Mouse (Mus musculus): ENCODE data around the gene Smcr8. TPM values are rescaled to one million over a fixed set of nuclear protein-coding genes. Genes with fewer than 3 reads are reported as not detected.
"Not testable (repeated sequence)": the region's sequence is repeated elsewhere in the genome, so short reads cannot be mapped to it uniquely, and the experiment has no call there.

The Smcr8 gene
- total RNA-seq, 2 experiments from 2014 or later, result 12.6 to 19.2 TPM

GRCm38 (mm10) chr11:60776107-60776828, 1.1 kb upstream of the Smcr8 start:
- DNase-seq, result no peak
- intact Hi-C loops (cut with DNase I), result loop anchor here (5.0 kb wide), 2 partner anchors 44 to 79 kb away; partner anchors contain the start of gene Llgl1

- intact Hi-C loops (cut with DNase I), result loop anchor here (5.0 kb wide), 2 partner anchors 46 to 81 kb away; partner anchors contain the start of gene Llgl1
Measured at GRCm38 (mm10) chr11:60777801-60778370, 562 bp downstream of the Smcr8 start.

GRCm38 (mm10) chr11:60779673-60780189, 2.4 kb downstream of the Smcr8 start:
- intact Hi-C loops (cut with DNase I), result loop anchor here (5.0 kb wide), 2 partner anchors 47 to 82 kb away; partner anchors contain the start of gene Llgl1
- DNase-seq, result no peak

More at GRCm38 (mm10) chr11:60777801-60778370, 562 bp downstream of the Smcr8 start:
- no peak for DNase-seq

- intact Hi-C loops (cut with DNase I), result no loop called here
- DNase-seq, result no peak
Measured at GRCm38 (mm10) chr11:60784179-60784922, 7.0 kb downstream of the Smcr8 start.

GRCm38 (mm10) chr11:60787595-60787994, 10.3 kb downstream of the Smcr8 start:
- intact Hi-C loops (cut with DNase I), result no loop called here
- peak; percentile 26 to 35 for DNase-seq

GRCm38 (mm10) chr11:60790472-60790871, 13.1 kb downstream of the Smcr8 start:
- DNase-seq, result no peak
- intact Hi-C loops (cut with DNase I), result no loop called here

GRCm38 (mm10) chr11:60796342-60796741, 19.0 kb downstream of the Smcr8 start:
- intact Hi-C loops (cut with DNase I), result no loop called here
- no peak for DNase-seq

- no peak for DNase-seq
- intact Hi-C loops (cut with DNase I), result no loop called here
Measured at GRCm38 (mm10) chr11:60799977-60800376, 22.7 kb downstream of the Smcr8 start.

- intact Hi-C loops (cut with DNase I), result no loop called here
- DNase-seq, result no peak
Measured at GRCm38 (mm10) chr11:60800892-60801291, 23.6 kb downstream of the Smcr8 start.

GRCm38 (mm10) chr11:60808286-60809070, 31.2 kb downstream of the Smcr8 start:
- peak in 1 of 2 experiments; percentile 43 for DNase-seq
- intact Hi-C loops (cut with DNase I), result no loop called here

- intact Hi-C loops (cut with DNase I), result no loop called here
- DNase-seq, result no peak
Measured at GRCm38 (mm10) chr11:60809546-60809945, 32.2 kb downstream of the Smcr8 start.

- no peak for DNase-seq
- intact Hi-C loops (cut with DNase I), result no loop called here
Measured at GRCm38 (mm10) chr11:60810046-60810965, 33.0 kb downstream of the Smcr8 start.

- intact Hi-C loops (cut with DNase I), result no loop called here
- peak; percentile 85 to 91 for DNase-seq
Measured at GRCm38 (mm10) chr11:60811054-60811460, 33.7 kb downstream of the Smcr8 start.

- intact Hi-C loops (cut with DNase I); DNase-seq: not testable (repeated sequence)
Measured at GRCm38 (mm10) chr11:60811618-60812017, 34.3 kb downstream of the Smcr8 start, which contains the start of gene Shmt1. TSS of gene Shmt1 (minus strand) at chr11:60811718.

- no peak for DNase-seq
- intact Hi-C loops (cut with DNase I), result no loop called here
Measured at GRCm38 (mm10) chr11:60816398-60816797, 39.1 kb downstream of the Smcr8 start.

- DNase-seq, result no peak
- intact Hi-C loops (cut with DNase I), result no loop called here
Measured at GRCm38 (mm10) chr11:60823771-60824170, 46.4 kb downstream of the Smcr8 start.

GRCm38 (mm10) chr11:60825191-60825590, 47.9 kb downstream of the Smcr8 start:
- DNase-seq, result no peak
- intact Hi-C loops (cut with DNase I), result no loop called here

- DNase-seq, result no peak
- intact Hi-C loops (cut with DNase I), result no loop called here
Measured at GRCm38 (mm10) chr11:60826700-60827099, 49.4 kb downstream of the Smcr8 start.

Measured in gastrocnemius, postnatal 36 days (tissue).